ENCODE assay signal across 8 mouse cellular contexts in the genomic region with DNA sequence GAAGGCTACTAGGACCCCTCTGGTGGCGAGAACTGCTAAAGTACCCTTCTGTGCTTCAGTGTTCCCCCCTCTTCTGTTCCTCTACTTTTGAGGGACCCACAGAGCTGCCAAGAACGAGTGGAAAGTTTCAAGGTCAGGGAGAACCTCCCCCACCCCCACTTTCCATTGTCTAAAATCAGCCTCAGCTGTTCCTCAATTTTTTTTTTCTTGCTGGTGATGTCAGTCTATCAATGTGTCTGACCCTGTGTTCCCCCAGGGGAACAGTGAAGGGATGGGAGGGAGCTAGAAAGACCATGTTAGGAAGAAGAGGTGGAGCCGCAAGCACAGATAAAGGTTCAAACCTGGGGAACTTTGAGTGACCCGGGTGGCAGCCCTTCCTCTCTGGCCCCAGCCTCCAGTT. TPM values are rescaled to one million over a fixed set of nuclear protein-coding genes. Genes with fewer than 3 reads are reported as not detected.
DNase-seq lines count a peak whose midpoint lies in the region; ATAC-seq lines count a peak whose summit lies in the region.

Gene Tpm3, plus strand, starts transcription at position 356 of the 400 bp plus-strand sequence.

- WGBS in kidney, embryonic 14.5 days = 66% methylated on average over 4 of the region's 4 CpGs
- WGBS in intestine, embryonic 15.5 days = 70% methylated on average over 4 of the region's 4 CpGs

- H3K27ac ChIP-seq in kidney, embryonic 14.5 days (ENCODE audit: low read depth, low read length) = no peak within 1 kb of the TSS
- H3K27ac ChIP-seq in intestine, embryonic 15.5 days = no peak within 1 kb of the TSS

- H3K4me1 ChIP-seq in kidney, embryonic 14.5 days (ENCODE audit: control insufficient read depth, insufficient read depth, low read length) = peaks cover 7% of the 10 kb centered on the region; the same call in 1 of the 2 replicates
- peaks cover 6% of the 10 kb centered on the region; the same call in 1 of the 2 replicates for H3K4me1 ChIP-seq in intestine, embryonic 15.5 days (replicated peaks)

- DNase-seq in kidney, postnatal 36 days = no peak
- no peak for DNase-seq in adrenal gland, postnatal 25 days
- DNase-seq in gastrocnemius, postnatal 14 days = no peak
- no peak for DNase-seq in spleen, postnatal 4 days (ENCODE audit: low spot score in 2 of 2)
- no peak for DNase-seq in thymus, postnatal 14 days

- H3K9ac ChIP-seq in kidney, embryonic 14.5 days (ENCODE audit: low read depth, low read length) = no peak within 1 kb of the TSS
- no peak within 1 kb of the TSS for H3K9ac ChIP-seq in intestine, embryonic 15.5 days

- H3K9me3 ChIP-seq in kidney, embryonic 14.5 days (ENCODE audit: control insufficient read depth, low read length) = no peaks in the 10 kb centered on the region
- no peaks in the 10 kb centered on the region for H3K9me3 ChIP-seq in intestine, embryonic 15.5 days

- intact Hi-C loops in gastrocnemius, postnatal 14 days (cut with DNase I; ENCODE audit: low total_unique reads) = no loop called here

- H3K4me3 ChIP-seq in kidney, embryonic 14.5 days (ENCODE audit: low read length) = no peak within 1 kb of the TSS
- H3K4me3 ChIP-seq in intestine, embryonic 15.5 days (replicated peaks) = no peak within 1 kb of the TSS

- no peaks in the 10 kb centered on the region for H3K36me3 ChIP-seq in kidney, embryonic 14.5 days (ENCODE audit: control insufficient read depth, insufficient read depth, low read length)
- H3K36me3 ChIP-seq in intestine, embryonic 15.5 days = no peaks in the 10 kb centered on the region

- H3K4me2 ChIP-seq in kidney, embryonic 14.5 days (replicated peaks; ENCODE audit: low read depth, low read length) = no peak within 1 kb of the TSS
- H3K4me2 ChIP-seq in intestine, embryonic 15.5 days (replicated peaks) = no peak within 1 kb of the TSS

- H3K27me3 ChIP-seq in kidney, embryonic 14.5 days (ENCODE audit: control insufficient read depth, insufficient read depth, low read length) = no peaks in the 10 kb centered on the region
- H3K27me3 ChIP-seq in intestine, embryonic 15.5 days (replicated peaks) = no peaks in the 10 kb centered on the region

- no peak for ATAC-seq in kidney, embryonic 14.5 days (ENCODE audit: low FRiP score, low TSS enrichment)
- ATAC-seq in intestine, embryonic 15.5 days = no peak
- no peak for ATAC-seq in megakaryocyte-erythroid progenitor cell, adult 5-6 weeks (replicated peaks; ENCODE audit: low FRiP score, low TSS enrichment, poor library complexity, severe bottlenecking)

RNA-seq across cellular contexts. Expression of gene Tpm3, which starts in this region (rescaled TPM):
- polyA plus RNA-seq in kidney, embryonic 14.5 days (2014; fragmentation: Nextera tagmentation; extraction: Ambion mirVana) = 515 and 579 TPM in 2 replicates
- total RNA-seq in adrenal gland, postnatal 25 days (2021) = 178 and 198 TPM in 2 replicates
- total RNA-seq in gastrocnemius, postnatal 14 days (2021) = 100 to 1,000 TPM; 346 to 601 TPM
- 562 and 582 TPM in 2 replicates for polyA plus RNA-seq in intestine, embryonic 15.5 days (2015; fragmentation: Nextera tagmentation; extraction: Ambion mirVana)
- 192 and 222 TPM in 2 replicates for total RNA-seq in megakaryocyte-erythroid progenitor cell, adult 5-6 weeks (2014; fragmentation: Nextera tagmentation)
- total RNA-seq in megakaryocyte-erythroid progenitor cell, adult 5-6 weeks (2017) = 375 and 390 TPM in 2 replicates
